Mouse (Mus musculus): ENCODE results near the gene Armh4.

Armh4 gene

DNA sequence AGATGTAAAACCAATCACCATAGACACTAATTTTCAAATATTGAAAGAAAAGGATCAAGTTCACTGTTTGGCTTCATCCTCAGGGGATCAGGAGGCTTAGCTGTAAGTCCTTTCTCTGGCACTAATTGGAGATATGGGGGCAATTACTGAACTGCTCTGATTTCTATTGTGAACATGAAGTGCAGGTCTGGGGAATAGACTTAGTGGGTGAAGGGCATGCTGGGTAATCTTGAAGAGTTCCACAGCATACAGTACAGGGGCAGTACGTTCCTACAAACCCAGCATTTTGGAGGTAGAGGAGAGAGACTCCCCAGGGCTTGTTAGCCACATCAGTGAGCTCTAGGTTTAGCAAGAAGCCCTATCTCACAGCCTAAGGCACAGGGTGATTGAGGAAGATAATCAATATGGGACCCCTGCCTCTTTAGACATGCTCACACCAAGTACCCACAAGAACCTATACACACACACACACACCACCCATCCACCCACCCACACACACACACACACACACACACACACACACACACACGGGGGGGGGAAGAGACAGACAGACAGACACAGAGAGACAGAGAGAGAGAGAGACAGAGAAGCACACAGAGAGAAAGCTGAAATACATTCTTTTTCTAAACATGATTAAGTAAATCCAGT lies 44.6 kb downstream of the Armh4 start:
- DNase-seq (ENCODE audit: extremely low read depth, insufficient read length, low spot score), result no peak

DNA sequence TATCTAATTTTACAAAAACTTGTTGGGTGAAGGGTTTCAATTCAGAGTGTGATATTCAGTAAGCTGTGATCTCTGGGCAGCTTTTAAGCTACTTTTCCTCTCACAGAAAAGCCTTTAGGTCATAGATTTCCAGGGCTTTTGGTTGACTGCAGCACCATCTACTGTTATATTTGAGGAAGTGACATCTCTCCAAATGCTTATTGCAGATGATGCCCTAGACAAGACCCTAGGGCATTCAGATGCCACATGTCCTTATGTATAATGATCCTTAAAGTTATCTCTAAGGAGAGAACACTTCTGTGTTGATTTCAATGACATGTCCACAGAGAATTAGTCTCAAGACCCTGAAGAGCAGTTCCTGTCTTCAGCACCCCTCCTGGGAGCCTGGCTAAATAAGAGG lies 49.2 kb downstream of the Armh4 start:
- no peak for DNase-seq (ENCODE audit: extremely low read depth, insufficient read length, low spot score)

DNA sequence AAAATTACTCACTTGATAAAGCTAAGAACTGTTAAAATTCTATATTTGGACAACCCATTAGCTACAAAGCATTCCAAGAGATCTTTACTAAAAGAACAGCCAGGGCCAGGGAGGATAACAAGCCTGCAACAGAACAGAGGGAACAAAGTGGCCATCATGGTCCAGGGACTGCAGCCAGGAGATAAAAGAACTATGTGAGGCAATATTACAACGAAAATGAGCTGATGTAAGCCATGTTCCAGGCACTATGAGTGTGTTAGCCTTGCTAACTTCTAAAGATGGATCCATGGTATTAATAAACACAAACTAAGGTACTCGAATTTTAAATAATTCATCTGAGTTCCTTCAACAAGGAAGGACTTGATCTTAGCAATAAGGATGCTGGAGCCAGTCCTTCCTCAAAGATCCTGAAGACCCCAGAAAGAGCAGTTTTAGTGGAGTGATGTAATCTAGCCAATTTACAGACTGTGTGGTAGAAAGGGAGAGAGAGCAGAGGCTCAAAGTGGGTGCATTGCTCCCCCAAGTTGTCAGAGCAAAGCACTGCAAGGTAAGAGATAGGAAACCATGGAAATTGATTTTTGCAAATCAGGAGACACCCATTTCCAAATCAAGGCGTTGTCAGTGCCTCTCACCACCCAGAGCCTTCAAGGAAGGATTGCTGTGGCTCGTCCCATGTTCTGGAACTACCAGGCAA lies 59.7 kb downstream of the Armh4 start:
- DNase-seq (ENCODE audit: extremely low read depth, insufficient read length, low spot score), result no peak

DNA sequence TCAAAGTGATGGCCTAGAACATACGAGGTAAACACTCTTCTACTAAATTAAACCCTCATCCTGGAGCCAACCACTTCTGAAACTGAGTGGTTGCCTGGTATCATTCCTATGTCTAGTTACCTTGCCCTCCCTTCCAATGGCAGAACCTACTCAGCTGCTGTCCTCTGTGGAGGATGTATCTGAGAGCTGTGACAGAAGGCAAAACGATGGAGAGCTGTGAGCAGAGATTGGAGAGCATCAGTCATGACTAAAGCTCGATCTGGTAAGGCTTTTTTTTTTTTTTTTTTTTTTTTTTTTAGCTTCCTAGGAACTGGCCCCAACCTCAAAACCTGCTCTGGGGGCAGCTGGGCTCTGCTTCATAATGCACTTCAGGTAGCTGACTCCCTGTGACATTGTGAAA lies 60.4 kb downstream of the Armh4 start:
- DNase-seq (ENCODE audit: extremely low read depth, insufficient read length, low spot score), result no peak

DNA sequence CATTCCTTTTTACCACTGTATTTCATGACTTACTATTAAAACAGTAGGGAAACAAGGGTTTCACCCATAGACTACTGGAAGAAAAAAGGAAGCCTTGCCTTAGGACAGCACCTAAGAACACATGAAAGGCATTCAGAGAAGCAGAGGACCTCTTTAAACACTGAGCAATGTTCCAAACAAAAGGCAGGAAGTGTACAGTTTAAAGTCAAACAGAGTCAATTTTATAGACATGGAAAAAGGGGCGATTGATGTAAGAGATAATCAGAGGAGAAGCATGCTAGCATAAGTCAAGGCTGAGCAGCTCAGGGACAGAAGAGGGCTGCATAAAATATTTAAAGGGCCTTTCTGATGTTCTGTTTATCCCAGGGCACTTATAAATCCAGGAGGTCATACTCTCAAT lies 61.9 kb downstream of the Armh4 start:
- DNase-seq (ENCODE audit: extremely low read depth, insufficient read length, low spot score), result no peak

DNA sequence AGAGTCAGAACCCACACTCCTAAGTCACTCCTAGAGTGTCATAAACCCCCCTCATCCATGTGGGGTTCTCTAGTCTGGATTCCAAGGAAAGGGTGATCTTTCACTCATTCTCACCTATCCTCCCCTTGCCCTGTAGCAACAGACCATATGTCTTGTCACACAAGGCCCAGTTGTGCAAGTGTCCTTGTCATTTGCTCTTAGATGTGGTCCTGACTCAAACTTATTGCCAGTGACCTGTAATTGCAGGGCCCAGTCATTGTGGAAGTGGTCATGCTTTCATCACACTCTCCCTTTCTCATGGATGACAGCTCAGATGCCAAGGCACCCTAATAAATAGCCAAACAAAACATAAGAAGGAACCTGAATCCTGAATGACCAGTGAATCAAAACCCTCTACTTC lies 63.5 kb downstream of the Armh4 start:
- DNase-seq (ENCODE audit: extremely low read depth, insufficient read length, low spot score), result no peak

DNA sequence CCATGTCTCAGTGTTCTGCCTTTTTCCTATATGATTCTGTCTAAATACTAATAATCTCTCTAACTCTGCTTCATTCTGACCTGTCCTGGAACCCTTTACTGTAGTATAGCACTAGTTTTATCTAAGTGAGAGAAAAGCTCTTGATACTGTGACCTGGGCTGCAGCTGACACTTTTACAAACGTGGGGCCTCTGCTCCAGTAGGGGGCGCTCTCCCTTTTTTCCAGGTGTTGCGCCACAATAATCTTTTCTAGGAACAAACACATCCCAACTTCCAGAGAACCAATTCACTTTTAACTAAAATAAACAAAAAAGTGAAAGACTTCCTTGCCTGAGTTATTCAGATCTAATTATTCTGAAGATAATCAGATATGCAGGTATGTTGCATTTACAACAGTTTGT lies 72.2 kb downstream of the Armh4 start:
- DNase-seq (ENCODE audit: extremely low read depth, insufficient read length, low spot score), result no peak

DNA sequence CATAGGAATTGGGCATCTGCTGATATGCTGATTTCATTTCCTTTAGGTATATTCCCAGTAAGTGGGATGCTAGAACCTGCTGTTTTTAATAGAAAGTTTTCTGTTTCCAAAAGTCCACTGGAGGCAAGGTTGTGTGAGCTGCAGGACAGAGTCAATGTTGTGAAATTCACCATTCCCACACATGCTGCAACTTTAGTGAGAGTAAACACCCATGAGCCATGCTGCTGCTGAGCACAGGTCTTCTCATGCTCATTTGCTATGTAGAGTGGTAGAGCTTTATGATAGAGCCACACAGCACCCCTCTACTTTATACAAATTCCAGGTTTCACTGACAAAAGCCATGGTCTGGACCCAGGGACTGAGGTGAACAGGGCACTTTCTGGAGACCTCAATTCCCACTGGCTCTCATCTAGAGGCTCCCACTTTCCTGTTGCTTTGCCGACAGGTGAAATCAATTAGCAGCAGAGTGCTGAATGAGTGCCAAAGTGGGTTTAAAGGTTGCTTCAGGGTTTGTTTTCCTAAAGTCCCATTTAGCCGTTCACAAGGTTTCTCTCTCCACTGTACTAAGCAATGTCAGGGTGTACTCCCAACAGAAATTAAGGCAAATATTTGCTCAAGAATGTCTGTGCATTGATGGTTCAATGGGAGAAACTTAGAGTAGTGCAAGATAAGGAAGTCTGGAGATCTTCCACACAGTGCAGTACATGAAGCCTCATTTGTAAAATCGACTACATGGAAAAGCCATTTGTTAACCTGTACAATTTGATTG lies 79.6 kb downstream of the Armh4 start:
- DNase-seq (ENCODE audit: extremely low read depth, insufficient read length, low spot score), result no peak

DNA sequence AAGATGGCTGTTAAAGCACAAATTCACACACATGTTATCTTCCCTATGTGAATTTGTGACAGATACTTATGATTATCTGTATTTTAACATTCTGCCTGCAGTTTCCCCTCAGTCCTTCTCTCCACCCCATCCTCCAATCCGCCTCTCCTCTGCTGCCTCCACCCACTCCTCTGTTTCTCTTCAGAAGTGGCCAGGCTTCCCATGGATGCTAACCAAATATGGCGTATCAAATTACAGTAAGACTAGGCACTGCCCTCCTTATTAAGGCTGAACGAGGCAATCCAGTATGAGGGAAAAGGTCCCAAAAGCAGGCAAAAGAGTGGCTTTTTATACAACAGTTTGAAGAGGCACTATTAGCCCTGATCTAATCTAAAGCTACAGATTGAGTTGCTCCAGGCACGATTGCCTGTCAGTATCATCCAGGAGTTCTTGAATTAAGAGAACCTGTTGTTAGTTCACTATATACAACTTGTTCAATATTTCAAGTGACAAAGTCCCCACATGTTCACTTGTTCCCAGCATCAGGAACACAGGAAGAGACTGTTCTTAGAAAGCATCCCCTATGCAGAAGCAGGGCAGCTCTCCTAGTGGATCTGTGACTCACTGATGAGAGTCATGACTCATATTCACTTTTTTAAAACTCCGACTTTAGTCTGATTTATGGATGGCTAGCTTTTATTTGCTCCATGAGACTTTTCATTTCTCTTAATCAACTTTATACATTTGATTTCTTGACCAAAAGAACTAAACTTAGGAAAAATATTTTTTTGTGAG lies 103.5 kb downstream of the Armh4 start:
- DNase-seq (ENCODE audit: extremely low read depth, insufficient read length, low spot score), result no peak

DNA sequence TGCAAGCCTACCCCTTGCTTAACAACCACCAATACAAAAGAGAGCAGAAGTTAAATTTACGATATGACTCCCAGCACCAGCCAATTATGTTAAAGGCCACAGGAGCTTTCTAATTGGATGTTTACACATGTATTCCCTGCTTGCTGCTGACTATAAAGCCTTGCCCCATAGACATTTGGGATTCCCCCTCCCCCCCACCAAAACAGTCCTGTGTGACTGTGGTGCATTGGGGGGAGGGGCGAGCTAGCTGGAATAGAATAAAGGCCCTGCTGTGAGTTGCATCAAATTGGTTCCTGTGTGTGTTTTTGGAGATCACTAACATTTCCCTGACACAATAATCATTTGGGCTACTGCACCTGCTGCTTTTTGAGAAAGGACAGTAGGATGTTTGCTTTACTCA lies 106.6 kb downstream of the Armh4 start:
- DNase-seq (ENCODE audit: extremely low read depth, insufficient read length, low spot score), result no peak

DNA sequence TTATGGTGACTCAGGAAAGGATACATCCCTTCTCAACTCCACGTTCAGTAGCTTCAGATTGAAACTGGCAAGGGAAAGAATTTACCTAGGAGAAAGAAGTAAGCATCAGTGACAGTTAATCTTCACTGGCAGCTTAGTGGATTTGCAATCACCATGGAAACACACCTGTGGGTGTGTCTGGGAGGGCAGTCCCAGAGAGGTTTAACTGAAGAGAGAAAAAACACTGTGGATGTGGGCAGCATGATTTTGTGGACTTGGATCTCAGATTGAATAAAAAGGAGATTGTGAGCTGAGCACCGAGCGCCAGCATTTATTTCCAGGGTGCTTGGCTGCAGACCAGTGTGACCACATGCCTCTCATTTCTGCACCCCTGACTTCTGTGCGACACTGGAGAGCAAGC lies 122.7 kb downstream of the Armh4 start:
- DNase-seq (ENCODE audit: extremely low read depth, insufficient read length, low spot score), result no peak

DNA sequence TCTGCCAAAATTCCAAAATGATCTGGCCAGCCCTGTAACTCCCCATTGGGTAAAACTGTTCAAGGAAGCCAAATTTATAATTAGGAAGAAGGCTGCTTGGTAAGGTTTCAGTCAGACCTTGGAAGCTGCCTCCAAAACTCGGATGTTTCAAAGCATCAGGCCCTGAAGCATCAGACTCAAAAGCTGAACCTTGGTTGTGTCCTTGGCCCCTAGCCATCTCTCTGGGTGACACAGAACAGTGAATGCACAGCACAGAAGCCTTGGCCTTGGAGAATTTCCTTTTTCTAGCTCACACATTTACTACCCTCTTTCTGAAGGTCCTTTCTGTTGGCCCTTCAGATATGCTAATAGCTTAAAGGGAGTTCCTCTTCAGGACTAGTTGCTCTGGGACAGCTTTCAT lies 134.0 kb downstream of the Armh4 start:
- DNase-seq (ENCODE audit: extremely low read depth, insufficient read length, low spot score), result no peak

DNA sequence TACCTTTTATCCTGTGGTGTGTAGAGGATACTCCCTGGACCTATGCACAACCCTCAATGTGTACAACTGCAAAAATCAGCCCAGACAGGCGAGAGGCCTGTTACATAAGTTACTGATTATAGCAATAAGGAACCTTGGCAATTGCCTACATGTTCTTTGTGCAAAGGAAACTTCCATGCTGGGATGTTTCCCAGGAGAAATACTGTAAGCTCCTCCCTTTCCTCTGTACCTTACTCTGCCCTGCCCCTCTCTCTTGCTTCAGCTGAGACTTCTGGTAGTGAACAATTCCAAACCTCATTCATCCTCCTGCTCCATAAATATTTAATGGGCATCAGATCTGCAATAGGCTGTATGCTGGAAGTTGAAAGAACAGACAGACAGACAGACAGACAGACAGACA lies 145.8 kb downstream of the Armh4 start:
- DNase-seq (ENCODE audit: extremely low read depth, insufficient read length, low spot score), result no peak

DNA sequence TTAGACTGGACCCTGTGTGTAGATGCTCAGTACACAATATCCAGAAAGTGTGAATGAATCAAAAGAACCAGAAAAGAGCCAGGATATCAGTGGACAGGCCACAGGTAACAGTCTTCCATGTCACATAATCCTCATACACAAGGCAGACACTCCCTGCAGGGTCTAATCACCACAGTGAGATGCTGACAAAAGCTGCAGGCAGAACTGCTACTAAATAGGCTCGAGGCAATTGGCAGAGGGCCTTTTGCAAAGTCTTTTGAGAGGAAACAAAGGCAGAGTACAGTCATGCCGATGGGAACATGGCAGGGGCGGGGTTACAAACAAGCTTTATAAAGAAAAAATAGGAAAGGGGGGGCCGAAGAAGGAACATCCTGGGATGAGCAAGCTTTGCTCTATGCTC lies 157.1 kb downstream of the Armh4 start:
- no peak for DNase-seq (ENCODE audit: extremely low read depth, insufficient read length, low spot score)

All from 3134 (cell line).